ENCODE assay signal across 23 mouse cellular contexts in the genomic region with DNA sequence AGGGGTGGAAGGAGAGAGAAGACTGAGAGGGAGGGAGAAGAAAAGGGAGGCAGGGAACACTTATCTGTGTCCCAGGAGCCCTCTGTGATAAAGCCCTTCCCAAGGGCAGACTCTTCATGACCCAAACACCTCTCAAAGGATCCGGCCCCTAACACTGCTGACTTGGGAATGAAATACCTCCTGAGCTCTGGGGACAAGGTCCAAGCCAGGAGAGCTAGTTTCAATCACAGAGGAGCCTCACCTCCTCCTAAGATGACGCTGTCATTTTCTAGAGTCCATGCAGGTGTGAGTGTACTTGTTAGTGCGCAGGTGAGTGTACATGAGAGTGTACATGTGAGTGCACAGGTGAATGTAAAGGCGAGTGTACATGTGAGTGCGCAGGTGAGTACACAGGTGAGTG. TPM values are rescaled to one million over a fixed set of nuclear protein-coding genes. Genes with fewer than 3 reads are reported as not detected.
DNase-seq lines count a peak whose midpoint lies in the region; ATAC-seq and TF ChIP-seq lines count a peak whose summit lies in the region.
"Had no signal": no experiment of that assay in that cellular context is flagged by ENCODE, and none has a peak within 500 bp of the region (broad histone marks: within the 10 kb centered on the region; RNA-seq: fewer than 3 reads in every experiment).

No protein-coding gene starts in this region.

- H3K36me3 ChIP-seq in kidney, embryonic 16.5 days (ENCODE audit: insufficient read depth, low read length): no peaks in the 10 kb centered on the region
- no peaks in the 10 kb centered on the region for H3K36me3 ChIP-seq in kidney, embryonic 14.5 days (ENCODE audit: control insufficient read depth, insufficient read depth, low read length)
- H3K36me3 ChIP-seq in intestine, postnatal 0 days (ENCODE audit: control insufficient read depth, insufficient read depth): no peaks in the 10 kb centered on the region; the same call in 1 of the 2 replicates
- H3K36me3 ChIP-seq: embryonic facial prominence, embryonic 12.5 days; forebrain, embryonic 12.5 days; G1E; heart, embryonic 10.5 days had no signal

- TF ChIP-seq CTCF in intestine, postnatal 0 days (IDR thresholded peaks at IDR 0.05; ENCODE audit: low read depth): no peak

- no peak overlapping the region for H3K9ac ChIP-seq in kidney, embryonic 16.5 days (replicated peaks; ENCODE audit: low read length)
- no peak overlapping the region for H3K9ac ChIP-seq in kidney, embryonic 14.5 days (ENCODE audit: low read depth, low read length)
- H3K9ac ChIP-seq in intestine, postnatal 0 days (ENCODE audit: low read depth, low read length): no peak overlapping the region
- H3K9ac ChIP-seq: embryonic facial prominence, embryonic 12.5 days; forebrain, embryonic 12.5 days had no signal

- H3K9me3 ChIP-seq in kidney, embryonic 16.5 days (ENCODE audit: low read length): no peaks in the 10 kb centered on the region
- H3K9me3 ChIP-seq in kidney, embryonic 14.5 days (ENCODE audit: control insufficient read depth, low read length): no peaks in the 10 kb centered on the region
- H3K9me3 ChIP-seq in intestine, postnatal 0 days (ENCODE audit: control insufficient read depth): no peaks in the 10 kb centered on the region
- H3K9me3 ChIP-seq: embryonic facial prominence, embryonic 12.5 days; forebrain, embryonic 12.5 days; G1E; heart, embryonic 10.5 days had no signal

- 89% methylated on average over 5 of the region's 5 CpGs for WGBS in kidney, embryonic 16.5 days
- WGBS in kidney, embryonic 14.5 days: 91% methylated on average over 5 of the region's 5 CpGs
- WGBS in intestine, postnatal 0 days: 65% methylated on average over 5 of the region's 5 CpGs

- H3K27me3 ChIP-seq in kidney, embryonic 16.5 days (ENCODE audit: insufficient read depth, low read length): no peaks in the 10 kb centered on the region
- H3K27me3 ChIP-seq in kidney, embryonic 14.5 days (ENCODE audit: control insufficient read depth, insufficient read depth, low read length): no peaks in the 10 kb centered on the region
- H3K27me3 ChIP-seq in intestine, postnatal 0 days (replicated peaks; ENCODE audit: control insufficient read depth, insufficient read depth, low read length): no peaks in the 10 kb centered on the region
- H3K27me3 ChIP-seq: embryonic facial prominence, embryonic 12.5 days; forebrain, embryonic 12.5 days had no signal

- no peak overlapping the region for H3K4me3 ChIP-seq in kidney, embryonic 16.5 days (ENCODE audit: low read length)
- H3K4me3 ChIP-seq in kidney, embryonic 14.5 days (ENCODE audit: low read length): no peak overlapping the region
- no peak overlapping the region for H3K4me3 ChIP-seq in intestine, postnatal 0 days (ENCODE audit: low read depth, low read length)
- H3K4me3 ChIP-seq: embryonic facial prominence, embryonic 12.5 days; forebrain, embryonic 12.5 days; heart, embryonic 10.5 days had no signal

- DNase-seq in kidney, adult 11 months: peak; percentile 53
- peak; percentile 36 to 57 for DNase-seq in kidney, postnatal 36 days
- DNase-seq in layer of hippocampus, postnatal 10 days (ENCODE audit: low spot score in 2 of 2): no peak
- no peak for DNase-seq in adrenal gland, postnatal 14 days
- DNase-seq: adrenal gland, adult 8-10 months; B cell, adult 2 months; cerebellum, adult 11 months; cerebellum, adult 8-10 months; cerebellum, postnatal 14 days; embryo, embryonic 11 days; gastrocnemius, postnatal 10 days; heart, adult 18-20 months; heart, postnatal 10 days; heart, postnatal 4 days had no signal

- no peak overlapping the region for H3K27ac ChIP-seq in kidney, embryonic 16.5 days (ENCODE audit: low read length)
- H3K27ac ChIP-seq in kidney, embryonic 14.5 days (ENCODE audit: low read depth, low read length): no peak overlapping the region
- H3K27ac ChIP-seq in intestine, postnatal 0 days (ENCODE audit: low read depth, low read length): peak overlapping the region; percentile 83
- H3K27ac ChIP-seq: forebrain, embryonic 12.5 days; heart, embryonic 10.5 days had no signal

- H3K4me1 ChIP-seq in kidney, embryonic 16.5 days (ENCODE audit: insufficient read depth, low read length): peaks cover 15% of the 10 kb centered on the region
- peaks cover 19% of the 10 kb centered on the region for H3K4me1 ChIP-seq in kidney, embryonic 14.5 days (ENCODE audit: control insufficient read depth, insufficient read depth, low read length)
- peaks cover 12% of the 10 kb centered on the region for H3K4me1 ChIP-seq in intestine, postnatal 0 days (replicated peaks; ENCODE audit: control insufficient read depth, insufficient read depth, low read length)

- H3K4me2 ChIP-seq in kidney, embryonic 16.5 days (replicated peaks; ENCODE audit: low read depth, low read length): no peak overlapping the region
- no peak overlapping the region for H3K4me2 ChIP-seq in kidney, embryonic 14.5 days (replicated peaks; ENCODE audit: low read depth, low read length)
- no peak overlapping the region for H3K4me2 ChIP-seq in intestine, postnatal 0 days (replicated peaks; ENCODE audit: low read depth)
- H3K4me2 ChIP-seq: embryonic facial prominence, embryonic 12.5 days; forebrain, embryonic 12.5 days had no signal

- ATAC-seq in kidney, embryonic 16.5 days (ENCODE audit: low FRiP score, low TSS enrichment): no peak
- no peak for ATAC-seq in kidney, embryonic 14.5 days (ENCODE audit: low FRiP score, low TSS enrichment)
- ATAC-seq in intestine, postnatal 0 days: peak; percentile 87
- ATAC-seq: CD4-positive, CD25-positive, alpha-beta regulatory T cell, adult 4 months; forebrain, embryonic 16.5 days had no signal

RNA-seq across cellular contexts. Expression of gene Ctnnb1, which starts 56.0 kb away (rescaled TPM):
- polyA plus RNA-seq in kidney, embryonic 16.5 days (2015; fragmentation: Nextera tagmentation; extraction: Ambion mirVana): 639 and 663 TPM in 2 replicates
- polyA plus RNA-seq in kidney, embryonic 14.5 days (2014; fragmentation: Nextera tagmentation; extraction: Ambion mirVana): 479 and 740 TPM in 2 replicates
- polyA plus RNA-seq in intestine, postnatal 0 days (2015; fragmentation: Nextera tagmentation; extraction: Ambion mirVana): 363 and 364 TPM in 2 replicates
- 100 to 1,000 TPM; 801 to 853 TPM for total RNA-seq in layer of hippocampus, postnatal 10 days (2021)
- total RNA-seq in adrenal gland, postnatal 14 days (2021): 696 and 727 TPM in 2 replicates

Comparison
In these comparisons a context has a peak if more than half of its experiments do, and no peak if none do; other contexts are left out.
1. DNase-seq: peak in kidney, adult 11 months (single experiment) and kidney, postnatal 36 days (2 of 2); none in layer of hippocampus, postnatal 10 days (0 of 2) and adrenal gland, postnatal 14 days (single experiment).